In the genomic region with DNA sequence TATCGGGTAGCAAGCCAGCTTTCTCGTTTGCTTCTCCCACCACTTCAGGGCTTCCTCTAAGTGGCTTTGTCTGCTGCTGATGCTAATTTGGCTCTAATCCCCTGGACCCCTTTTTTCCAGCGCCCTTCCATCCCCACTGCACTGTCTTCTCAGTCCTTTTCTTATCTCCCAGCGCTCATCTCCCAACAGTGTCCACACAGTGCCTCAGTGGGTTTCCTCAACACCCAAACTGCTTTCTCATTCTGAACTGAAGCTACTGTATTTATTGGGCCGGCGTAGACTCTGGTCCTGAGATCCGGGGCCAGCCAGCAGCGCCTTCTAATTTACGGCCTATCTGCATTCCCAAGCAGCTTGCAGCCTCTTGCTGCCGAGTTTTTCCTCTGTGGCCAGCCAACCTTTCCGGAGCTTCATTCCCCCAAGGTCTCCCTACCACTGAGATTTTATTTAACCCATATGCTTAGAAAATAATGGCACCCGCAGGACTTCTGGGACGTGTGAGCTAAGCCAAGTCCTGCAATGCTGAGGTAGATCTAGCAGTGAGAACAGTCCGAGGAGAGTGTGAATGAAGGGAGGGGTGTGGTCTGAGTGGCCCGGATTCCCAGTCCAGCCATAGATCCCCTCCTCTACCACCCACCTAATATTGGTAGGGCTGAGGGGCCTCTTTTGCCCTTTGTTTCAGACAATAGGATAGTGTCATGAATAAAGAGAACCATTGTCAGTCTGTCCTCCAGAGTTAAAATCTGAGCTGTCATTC, we compare ENCODE assay signal across 7 mouse cellular contexts. TPM values are rescaled to one million over a fixed set of nuclear protein-coding genes. Genes with fewer than 3 reads are reported as not detected.
DNase-seq lines count a peak whose midpoint lies in the region; ATAC-seq and TF ChIP-seq lines count a peak whose summit lies in the region.

Gene Gng2 (minus strand): TSS at position 357 of the 754 bp plus-strand sequence.

- H3K4me3 ChIP-seq in cerebellum, adult 2 months (replicated peaks; ENCODE audit: insufficient read depth, low read depth, low read length) = peak within 1 kb of the TSS; percentile 84
- peak within 1 kb of the TSS; percentile 63 for H3K4me3 ChIP-seq in midbrain, embryonic 12.5 days

- 6% methylated on average over 15 of the region's 15 CpGs for WGBS in cerebellum, adult 2 months
- WGBS in midbrain, embryonic 12.5 days = 4% methylated on average over 15 of the region's 15 CpGs

- no peak for TF ChIP-seq CTCF in cerebellum, adult 2 months (IDR thresholded peaks at IDR 0.05; ENCODE audit: borderline replicate concordance, insufficient read depth, low read depth, low read length)

- no peaks in the 10 kb centered on the region for H3K36me3 ChIP-seq in midbrain, embryonic 12.5 days

- DNase-seq in right cerebral cortex, postnatal 4 days = peak; percentile 29
- DNase-seq in right cerebral cortex, postnatal 10 days (ENCODE audit: low spot score in 2 of 2) = no peak
- DNase-seq in cerebellum, adult 2 months = peak in 1 of 2 experiments; percentile 43
- DNase-seq in layer of hippocampus, postnatal 10 days (ENCODE audit: low spot score in 2 of 2) = no peak
- no peak for DNase-seq in spleen, adult 12 weeks (ENCODE audit: low spot score)

- H3K27ac ChIP-seq in cerebellum, adult 2 months (ENCODE audit: insufficient read depth, low read length) = peak within 1 kb of the TSS; percentile 81
- H3K27ac ChIP-seq in midbrain, embryonic 12.5 days (replicated peaks) = peak within 1 kb of the TSS; percentile 97

- ATAC-seq in granulocyte monocyte progenitor cell, adult 5-6 weeks (replicated peaks; ENCODE audit: poor library complexity, severe bottlenecking) = no peak
- peak; percentile 50 for ATAC-seq in midbrain, embryonic 12.5 days (ENCODE audit: low FRiP score, low read depth)

- peak within 1 kb of the TSS; percentile 57 for H3K4me2 ChIP-seq in midbrain, embryonic 12.5 days (replicated peaks)

- TF ChIP-seq POLR2A in cerebellum, adult 2 months (IDR thresholded peaks at IDR 0.05; ENCODE audit: borderline replicate concordance, insufficient read depth, low read length) = no peak

- H3K9ac ChIP-seq in midbrain, embryonic 12.5 days (replicated peaks) = peak within 1 kb of the TSS; percentile 79

- no peaks in the 10 kb centered on the region for H3K27me3 ChIP-seq in cerebellum, adult 2 months (ENCODE audit: control insufficient read depth, insufficient read depth, low read length)
- no peaks in the 10 kb centered on the region for H3K27me3 ChIP-seq in midbrain, embryonic 12.5 days

- peaks cover 4% of the 10 kb centered on the region for H3K4me1 ChIP-seq in cerebellum, adult 2 months (ENCODE audit: control insufficient read depth, insufficient read depth, low read length)
- peaks cover 32% of the 10 kb centered on the region for H3K4me1 ChIP-seq in midbrain, embryonic 12.5 days

- no peaks in the 10 kb centered on the region for H3K9me3 ChIP-seq in midbrain, embryonic 12.5 days

RNA-seq across cellular contexts. Expression of gene Gng2, which starts in this region (rescaled TPM):
- 62.7 and 64.5 TPM in 2 replicates for polyA plus RNA-seq in cerebellum, adult 2 months (2012; rRNA removed)
- 24.8 and 36.0 TPM in 2 replicates for total RNA-seq in granulocyte monocyte progenitor cell, adult 5-6 weeks (2014; fragmentation: Nextera tagmentation)
- 25.9 and 52.6 TPM in 2 replicates for total RNA-seq in granulocyte monocyte progenitor cell, adult 5-6 weeks (2017)
- total RNA-seq in layer of hippocampus, postnatal 10 days (2021) = 100 to 1,000 TPM; 491 to 562 TPM
- polyA plus RNA-seq in midbrain, embryonic 12.5 days (2016; fragmentation: Nextera tagmentation; extraction: Ambion mirVana) = 186 and 195 TPM in 2 replicates

Comparison
In these comparisons a context has a peak if more than half of its experiments do, and no peak if none do; other contexts are left out.
1. RNA of gene Gng2 (total RNA-seq): 491 to 562 TPM in layer of hippocampus, postnatal 10 days; 24.8 to 52.6 TPM in granulocyte monocyte progenitor cell, adult 5-6 weeks; every median in the first group is over 4 times any median in the second.